Mouse (Mus musculus): ENCODE data around the gene Irf3. TPM values are rescaled to one million over a fixed set of nuclear protein-coding genes. Genes with fewer than 3 reads are reported as not detected.

The Irf3 gene
- polyA plus RNA-seq, 1 experiment from 2014 or later: 55.7 TPM

- DNase-seq (ENCODE audit: low spot score): peak; percentile 64
- H3K4me1 ChIP-seq (replicated peaks; ENCODE audit: control insufficient read depth, insufficient read depth): no peaks in the 10 kb centered on the region; the same call in 1 of the 2 replicates
- WGBS: 59% methylated on average over 15 of the region's 15 CpGs
- peak; percentile 19; the same call in 1 of the 2 replicates for ATAC-seq (ENCODE audit: low FRiP score, low TSS enrichment)
- no peak overlapping the region for H3K4me3 ChIP-seq (ENCODE audit: low read depth, low read length)
- TF ChIP-seq EP300 (optimal IDR thresholded peaks at IDR 0.05): no peak
- peak; percentile 54 for TF ChIP-seq CTCF (IDR thresholded peaks at IDR 0.05; ENCODE audit: low read depth)
- H3K27me3 ChIP-seq (ENCODE audit: control insufficient read depth, insufficient read depth, low read length): no peaks in the 10 kb centered on the region
- H3K9me3 ChIP-seq (ENCODE audit: control insufficient read depth, low read length): no peaks in the 10 kb centered on the region
- H3K36me3 ChIP-seq (ENCODE audit: control insufficient read depth, insufficient read depth, low read length): 0 out of 2 replicates have a peak, but pooled peaks cover 2% of the 10 kb centered on the region
- no peak overlapping the region for H3K27ac ChIP-seq (replicated peaks)
- no peak overlapping the region for H3K9ac ChIP-seq (ENCODE audit: low read length)
- H3K4me2 ChIP-seq (replicated peaks; ENCODE audit: low read depth): no peak overlapping the region
Measured at GRCm38 (mm10) chr7:44966638-44967037, 30.8 kb upstream of the Irf3 start.

GRCm38 (mm10) chr7:44970231-44970691, 27.2 kb upstream of the Irf3 start:
- Histone ChIP-seq H3K9ac (ENCODE audit: low read length) (peak overlapping the region; percentile 64), H3K27me3 (ENCODE audit: control insufficient read depth, insufficient read depth, low read length) (no peaks in the 10 kb centered on the region), H3K9me3 (ENCODE audit: control insufficient read depth, low read length) (no peaks in the 10 kb centered on the region), H3K36me3 (ENCODE audit: control insufficient read depth, insufficient read depth, low read length) (0 out of 2 replicates have a peak, but pooled peaks cover 2% of the 10 kb centered on the region), H3K4me2 (replicated peaks; ENCODE audit: low read depth) (peak overlapping the region; percentile 81), H3K27ac (replicated peaks) (peak overlapping the region; percentile 69), H3K4me3 (ENCODE audit: low read depth, low read length) (peak overlapping the region; percentile 48), H3K4me1 (replicated peaks; ENCODE audit: control insufficient read depth, insufficient read depth) (no peaks in the 10 kb centered on the region)
- TF ChIP-seq CTCF (IDR thresholded peaks at IDR 0.05; ENCODE audit: low read depth): no peak
- no peak for TF ChIP-seq EP300 (optimal IDR thresholded peaks at IDR 0.05)
- peak; percentile 92 for ATAC-seq (ENCODE audit: low FRiP score, low TSS enrichment)
- DNase-seq (ENCODE audit: low spot score): peak; percentile 87
- WGBS: under 1% methylated on average over 36 of the region's 36 CpGs

- no peak for DNase-seq (ENCODE audit: low spot score)
- WGBS: 43% methylated on average over 7 of the region's 7 CpGs
- Histone ChIP-seq H3K27me3 (ENCODE audit: control insufficient read depth, insufficient read depth, low read length) (no peaks in the 10 kb centered on the region), H3K27ac (replicated peaks) (no peak overlapping the region; the same call in 1 of the 2 replicates), H3K9ac (ENCODE audit: low read length) (no peak overlapping the region; the same call in 1 of the 2 replicates), H3K4me1 (replicated peaks; ENCODE audit: control insufficient read depth, insufficient read depth) (no peaks in the 10 kb centered on the region), H3K9me3 (ENCODE audit: control insufficient read depth, low read length) (no peaks in the 10 kb centered on the region), H3K36me3 (ENCODE audit: control insufficient read depth, insufficient read depth, low read length) (0 out of 2 replicates have a peak, but pooled peaks cover 2% of the 10 kb centered on the region), H3K4me3 (ENCODE audit: low read depth, low read length) (no peak overlapping the region), H3K4me2 (replicated peaks; ENCODE audit: low read depth) (peak overlapping the region; percentile 81)
- no peak for ATAC-seq (ENCODE audit: low FRiP score, low TSS enrichment)
- TF ChIP-seq EP300 (optimal IDR thresholded peaks at IDR 0.05) (no peak), CTCF (IDR thresholded peaks at IDR 0.05; ENCODE audit: low read depth) (no peak)
Measured at GRCm38 (mm10) chr7:44971142-44971541, 26.3 kb upstream of the Irf3 start.

- peak overlapping the region; percentile 46 for H3K4me3 ChIP-seq (ENCODE audit: low read depth, low read length)
- H3K4me2 ChIP-seq (replicated peaks; ENCODE audit: low read depth): peak overlapping the region; percentile 56
- H3K4me1 ChIP-seq (replicated peaks; ENCODE audit: control insufficient read depth, insufficient read depth): no peaks in the 10 kb centered on the region
- H3K27me3 ChIP-seq (ENCODE audit: control insufficient read depth, insufficient read depth, low read length): no peaks in the 10 kb centered on the region
- 41% methylated on average over 14 of the region's 14 CpGs for WGBS
- H3K9ac ChIP-seq (ENCODE audit: low read length): peak overlapping the region; percentile 51
- no peaks in the 10 kb centered on the region for H3K9me3 ChIP-seq (ENCODE audit: control insufficient read depth, low read length)
- TF ChIP-seq CTCF (IDR thresholded peaks at IDR 0.05; ENCODE audit: low read depth) (no peak), EP300 (optimal IDR thresholded peaks at IDR 0.05) (no peak)
- peaks cover 10% of the 10 kb centered on the region for H3K36me3 ChIP-seq (ENCODE audit: control insufficient read depth, insufficient read depth, low read length)
- 0 out of 2 replicates have a peak overlapping the region, but pooled peaks have one; percentile 40 for H3K27ac ChIP-seq (replicated peaks)
- DNase-seq (ENCODE audit: low spot score): no peak
- ATAC-seq (ENCODE audit: low FRiP score, low TSS enrichment): no peak
Measured at GRCm38 (mm10) chr7:44973415-44974130, 23.9 kb upstream of the Irf3 start.

GRCm38 (mm10) chr7:44974383-44975116, 22.9 kb upstream of the Irf3 start, which contains the start of gene Cpt1c:
TSS of gene Cpt1c (minus strand) at chr7:44974851.
- peak; percentile 24; the same call in 1 of the 2 replicates for TF ChIP-seq CTCF (IDR thresholded peaks at IDR 0.05; ENCODE audit: low read depth)
- TF ChIP-seq EP300 (optimal IDR thresholded peaks at IDR 0.05): no peak
- 4% methylated on average over 22 of the region's 22 CpGs for WGBS
- Histone ChIP-seq H3K4me2 (replicated peaks; ENCODE audit: low read depth) (peak within 1 kb of the TSS; percentile 56), H3K27me3 (ENCODE audit: control insufficient read depth, insufficient read depth, low read length) (no peaks in the 10 kb centered on the region), H3K9ac (ENCODE audit: low read length) (peak within 1 kb of the TSS; percentile 51), H3K27ac (replicated peaks) (peak within 1 kb of the TSS; percentile 40), H3K9me3 (ENCODE audit: control insufficient read depth, low read length) (no peaks in the 10 kb centered on the region), H3K4me3 (ENCODE audit: low read depth, low read length) (peak within 1 kb of the TSS; percentile 46), H3K36me3 (ENCODE audit: control insufficient read depth, insufficient read depth, low read length) (peaks cover 15% of the 10 kb centered on the region), H3K4me1 (replicated peaks; ENCODE audit: control insufficient read depth, insufficient read depth) (no peaks in the 10 kb centered on the region)
- DNase-seq (ENCODE audit: low spot score) (peak; percentile 76), ATAC-seq (ENCODE audit: low FRiP score, low TSS enrichment) (peak; percentile 14; the same call in 1 of the 2 replicates)

All from stomach, postnatal 0 days (tissue).